Mouse (Mus musculus): Measurements from ENCODE around the gene Tlr4.

- TF ChIP-seq MEF2A (IDR thresholded peaks at IDR 0.05; ENCODE audit: borderline replicate concordance, low read depth, low read length) (no peak), EP300 (IDR thresholded peaks at IDR 0.05; ENCODE audit: low read length) (no peak), CTCF (conservative IDR thresholded peaks at IDR 0.05 in 1 of 2, IDR thresholded peaks at IDR 0.05 in 1 of 2; ENCODE audit: low read depth in 2 of 2, low read length in 2 of 2) (no peak), MAZ (IDR thresholded peaks at IDR 0.05; ENCODE audit: low read depth, low read length) (no peak), TBP (conservative IDR thresholded peaks at IDR 0.05; ENCODE audit: low read depth, low read length) (no peak), GABPA (IDR thresholded peaks at IDR 0.05; ENCODE audit: insufficient replicate concordance, low read depth, low read length) (no peak), MAX (IDR thresholded peaks at IDR 0.05; ENCODE audit: low read length) (no peak), ZC3H11A (IDR thresholded peaks at IDR 0.05; ENCODE audit: low read depth, low read length) (no peak), POLR2A (IDR thresholded peaks at IDR 0.05; ENCODE audit: low read depth, low read length) (no peak), USF2 (conservative IDR thresholded peaks at IDR 0.05; ENCODE audit: low read depth, low read length) (no peak), NRF1 (IDR thresholded peaks at IDR 0.05; ENCODE audit: low read depth, low read length) (no peak), USF1 (IDR thresholded peaks at IDR 0.05; ENCODE audit: low read depth, low read length) (no peak), SIN3A (IDR thresholded peaks at IDR 0.05; ENCODE audit: low read length) (no peak), CHD2 (IDR thresholded peaks at IDR 0.05; ENCODE audit: low read length) (no peak)
Observed at GRCm38 (mm10) chr4:66852011-66852410, 24.6 kb downstream of the Tlr4 start.
